Mouse (Mus musculus) CD4-positive, CD25-positive, alpha-beta regulatory T cell (primary cell): ENCODE results near the gene 4931414P19Rik. TPM values are rescaled to one million over a fixed set of nuclear protein-coding genes. Genes with fewer than 3 reads are reported as not detected.

Source experiments
- polyA plus RNA-seq: library from polyadenylated mRNA; unstranded; fragments of 100-300 nt; shearing (Covaris generic); gene quantifications from one replicate; pipeline ENCODE4 v1.2.1, GENCODE M21; 2017

The 4931414P19Rik gene
- polyA plus RNA-seq, result 2.4 TPM

DNA sequence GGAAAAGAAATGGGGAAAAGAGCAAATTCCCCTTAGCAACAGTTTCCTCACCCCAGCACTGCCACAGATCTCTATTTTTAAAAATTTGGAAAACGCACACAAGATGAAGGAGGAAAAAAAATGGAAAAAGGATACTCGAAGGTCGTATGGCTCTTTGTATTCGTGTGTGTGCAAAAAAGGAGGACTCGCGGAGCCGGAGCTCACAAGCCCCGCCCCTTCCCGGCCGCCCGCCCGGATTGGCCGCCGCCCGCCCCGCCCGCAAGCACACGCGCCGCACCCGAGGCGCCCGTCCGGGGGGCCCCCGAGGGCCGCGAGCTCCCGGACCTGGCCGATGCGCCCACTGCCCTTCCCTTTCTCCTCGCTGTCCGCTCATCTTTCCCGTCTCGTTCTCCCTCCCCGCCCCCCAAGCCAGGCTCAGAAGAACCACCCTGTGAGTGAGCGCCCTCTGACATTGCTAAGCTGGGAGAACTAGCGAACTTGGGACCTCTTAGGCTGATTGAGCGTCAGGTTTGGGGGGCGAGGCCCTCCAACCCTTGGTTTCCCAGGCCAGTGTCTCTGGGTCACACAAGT is at the start of gene 4931414P19Rik:
4931414P19Rik (minus strand) TSS at position 242 of the 570 bp plus-strand sequence.

DNA sequence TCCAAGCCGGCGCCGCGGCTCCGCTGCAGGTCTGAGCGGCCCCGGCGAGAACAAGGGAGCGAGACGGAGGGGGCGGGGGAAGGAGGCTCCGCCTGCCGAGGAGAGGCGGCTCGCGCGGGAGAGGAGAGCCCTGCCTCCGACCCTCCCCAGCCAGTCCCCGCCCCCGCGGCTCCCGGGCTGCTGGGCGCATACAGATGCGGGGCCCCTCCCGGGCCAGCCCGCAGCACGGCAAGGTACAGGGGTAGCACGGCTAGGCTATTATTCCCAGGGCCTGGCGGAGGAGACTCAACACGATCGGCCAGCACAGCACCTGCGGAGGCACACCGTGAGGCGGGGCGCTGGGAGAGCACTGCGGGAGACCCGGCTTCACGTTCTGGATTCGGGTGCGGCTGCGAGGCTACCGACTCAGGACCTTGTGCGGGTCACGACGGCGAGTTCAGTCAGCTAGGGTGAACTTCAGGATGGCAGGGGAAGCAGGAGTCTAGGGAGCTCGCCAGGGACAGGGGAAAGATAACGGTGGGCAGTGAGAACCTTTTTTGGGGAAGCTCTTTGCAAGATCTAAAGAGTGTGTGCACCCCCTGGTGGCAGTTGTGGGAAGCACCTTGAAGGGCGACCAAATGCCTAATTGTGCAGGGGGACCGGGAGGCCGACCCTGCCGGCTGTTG is 35.6 kb upstream of the 4931414P19Rik start, which contains the start of gene Cdh24:
Cdh24 (minus strand) TSS at position 60 of the 665 bp plus-strand sequence.

DNA sequence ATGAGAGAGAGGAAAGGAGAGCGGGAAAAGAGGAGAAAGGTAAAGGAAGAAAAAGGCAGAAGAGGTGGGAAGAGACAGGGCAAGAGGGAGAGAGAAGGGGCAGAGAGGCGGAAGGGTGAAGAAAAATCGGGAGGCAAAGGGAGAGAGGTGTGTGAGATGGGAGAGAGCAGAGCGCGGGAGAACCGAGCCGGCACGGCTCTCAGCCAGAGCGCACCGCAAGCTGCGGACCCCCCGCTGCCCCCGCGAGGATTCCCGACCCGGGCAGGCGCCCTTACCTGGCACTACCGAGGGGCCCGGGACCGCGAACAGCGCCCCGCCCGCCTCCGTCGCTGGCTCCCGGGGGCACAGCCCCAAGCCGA is 35.1 kb upstream of the 4931414P19Rik start, which contains the start of gene Gm17606:
Gm17606 (plus strand) TSS at position 7 of the 359 bp plus-strand sequence.

DNA sequence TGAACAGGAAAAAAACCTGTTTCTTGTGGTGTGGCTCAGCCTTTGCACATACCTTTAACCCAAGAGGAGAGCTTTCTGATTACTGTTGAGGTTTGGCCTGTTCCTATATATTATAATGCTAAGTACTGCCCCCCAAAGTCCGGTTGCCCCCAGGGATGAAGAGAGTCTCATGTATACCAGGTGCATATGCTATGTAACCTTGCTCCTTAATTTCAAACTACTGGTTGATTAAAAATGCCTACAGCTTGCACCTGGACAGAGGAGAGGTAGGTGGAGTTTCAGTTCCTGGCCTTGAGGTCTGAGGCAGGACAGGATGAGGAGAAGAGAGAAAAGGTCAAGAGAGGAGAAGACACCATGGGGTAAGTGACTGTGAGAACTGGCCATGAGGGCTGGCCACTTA is 15.3 kb upstream of the 4931414P19Rik start, which contains the start of gene Psmb11:
Psmb11 (plus strand) TSS at position 301 of the 400 bp plus-strand sequence.

DNA sequence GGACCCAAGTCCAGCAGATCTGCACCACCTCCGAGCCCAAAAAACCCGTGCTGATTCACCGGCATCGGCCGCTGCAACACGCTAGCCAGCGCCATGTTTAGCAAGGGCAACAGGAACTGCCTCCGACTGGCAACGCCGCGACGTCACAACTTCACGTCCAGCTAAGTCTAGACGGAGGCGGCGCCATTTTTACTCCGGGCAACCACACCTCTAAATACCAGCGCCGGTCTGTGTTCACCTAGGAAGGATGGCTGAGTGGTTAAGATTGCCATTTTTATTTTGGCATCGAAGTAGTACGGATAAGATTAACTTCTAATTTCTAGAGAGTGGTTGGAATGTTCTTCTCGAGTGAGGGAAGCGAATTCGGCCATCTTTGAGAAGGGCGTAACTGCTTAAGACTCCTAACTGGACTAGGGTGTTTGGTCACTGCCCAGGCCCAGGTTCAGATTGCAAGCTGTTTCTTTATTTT is 12.1 kb upstream of the 4931414P19Rik start, which contains the start of gene Psmb5:
Psmb5 (minus strand) TSS at position 126 of the 469 bp plus-strand sequence.

DNA sequence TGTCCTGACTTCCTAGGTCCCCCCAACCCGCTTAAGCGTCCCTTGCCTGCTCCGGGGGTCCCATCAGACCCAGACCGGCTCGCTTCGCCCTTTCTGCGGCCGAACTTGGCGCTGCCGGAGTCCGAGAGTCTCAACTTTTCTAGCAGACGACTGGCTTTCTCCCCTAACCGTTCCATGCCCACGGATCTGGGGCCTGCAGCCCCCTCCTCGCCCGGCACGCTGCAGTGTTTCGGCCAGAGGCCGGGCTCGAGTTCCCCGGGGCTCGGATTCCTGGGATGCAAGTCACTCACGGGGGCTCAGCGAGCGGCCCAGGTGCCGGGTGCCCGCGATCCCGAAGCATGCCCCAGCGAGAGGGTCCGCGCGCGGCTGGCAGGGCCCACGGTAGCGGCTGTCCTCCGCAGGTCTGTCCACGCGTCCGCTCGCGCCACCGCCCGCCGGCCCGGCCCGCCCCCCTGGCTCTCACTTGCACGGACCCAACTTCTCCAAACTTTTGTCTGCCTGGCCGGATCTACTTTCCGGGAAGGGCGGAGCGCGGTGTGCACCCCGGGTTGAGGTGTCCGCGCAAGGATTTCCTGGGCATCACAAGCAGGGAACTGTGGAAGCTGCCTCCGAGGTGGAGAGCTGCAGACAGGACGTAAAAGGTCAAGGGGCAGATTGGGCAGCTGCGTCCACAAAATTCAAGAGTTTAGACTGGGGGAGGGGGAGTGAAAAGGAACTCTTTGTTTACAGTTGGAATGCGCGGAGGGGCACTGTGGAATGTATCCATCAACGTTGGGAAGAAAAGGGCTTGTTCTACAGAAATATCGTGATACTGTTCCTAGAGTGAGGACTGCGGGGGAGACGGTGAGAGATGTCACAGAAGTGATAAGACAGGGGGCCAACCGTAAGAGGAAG is 28.5 kb downstream of the 4931414P19Rik start, which contains the start of gene Ajuba:
Ajuba (minus strand) TSS at position 470 of the 894 bp plus-strand sequence.

GRCm38 (mm10) chr14:54553975-54554769 is 51.6 kb downstream of the 4931414P19Rik start, which contains the start of gene Haus4:
Gene Haus4 (minus strand): TSS chr14:54554616.

Other genes with a start within 250 kb of the 4931414P19Rik start
- 58.9 TPM for gene Oxa1l, start 245.2 kb downstream of the 4931414P19Rik start, polyA plus RNA-seq
- 1.6 TPM for gene Slc7a7, start 188.2 kb downstream of the 4931414P19Rik start, polyA plus RNA-seq
- gene Mrpl52, start 179.1 kb downstream of the 4931414P19Rik start, polyA plus RNA-seq, result 215 TPM
- 6.9 TPM for gene Mmp14, start 174.4 kb downstream of the 4931414P19Rik start, polyA plus RNA-seq
- 391 TPM for gene Lrp10, start 141.9 kb downstream of the 4931414P19Rik start, polyA plus RNA-seq
- gene Rem2, start 129.9 kb downstream of the 4931414P19Rik start, polyA plus RNA-seq, result 0.71 TPM
- gene Prmt5, start 88.5 kb downstream of the 4931414P19Rik start, polyA plus RNA-seq, result 44.9 TPM
- 31.7 TPM for gene Haus4, start 51.4 kb downstream of the 4931414P19Rik start, polyA plus RNA-seq
- gene Ajuba, start 28.4 kb downstream of the 4931414P19Rik start, polyA plus RNA-seq, result 0.53 TPM
- gene Psmb5, start 12.0 kb upstream of the 4931414P19Rik start, polyA plus RNA-seq, result 216 TPM
- gene Psmb11, start 15.4 kb upstream of the 4931414P19Rik start, polyA plus RNA-seq, result not detected
- not detected for gene Gm17606, start 35.0 kb upstream of the 4931414P19Rik start, polyA plus RNA-seq
- 1.9 TPM for gene Cdh24, start 35.4 kb upstream of the 4931414P19Rik start, polyA plus RNA-seq
- gene 1700123O20Rik, start 80.2 kb upstream of the 4931414P19Rik start, polyA plus RNA-seq, result 79.9 TPM
- 108 TPM for gene Acin1, start 80.9 kb upstream of the 4931414P19Rik start, polyA plus RNA-seq
- not detected for gene Gm29776, start 92.8 kb upstream of the 4931414P19Rik start, polyA plus RNA-seq
- gene Cebpe, start 106.2 kb upstream of the 4931414P19Rik start, polyA plus RNA-seq, result not detected
- gene Slc7a8, start 176.0 kb upstream of the 4931414P19Rik start, polyA plus RNA-seq, result 0.34 TPM
- not detected for gene Rnf212b, start 208.1 kb upstream of the 4931414P19Rik start, polyA plus RNA-seq